Mouse (Mus musculus): ENCODE results near the gene Swap70.

DNA sequence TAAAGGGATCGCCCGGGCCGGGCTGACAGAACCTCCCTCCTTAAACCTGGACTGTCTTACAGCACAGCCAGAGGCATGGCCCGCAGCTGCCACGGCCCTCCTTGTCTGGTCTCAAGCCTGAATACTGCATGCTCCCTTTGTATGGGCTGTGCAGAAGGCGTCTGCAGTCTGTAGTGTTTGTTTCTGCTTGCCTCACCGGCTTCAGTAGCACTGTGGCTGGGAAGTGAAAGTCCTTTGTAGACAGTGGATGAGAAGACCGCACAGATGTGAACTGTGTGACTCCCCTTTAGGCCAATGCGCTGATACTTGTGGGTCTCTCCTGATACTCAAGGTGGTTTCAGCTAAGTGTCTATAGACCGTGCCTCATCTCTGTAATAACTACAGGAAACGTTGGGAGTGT, 61.3 kb downstream of the Swap70 start:
- TF ChIP-seq CTCF (IDR thresholded peaks at IDR 0.05; ENCODE audit: low read depth) (no peak), EP300 (IDR thresholded peaks at IDR 0.05; ENCODE audit: low read depth) (no peak)

All from liver, embryonic 14.5 days (tissue).